Mouse (Mus musculus) E14TG2a.4 (cell line): ENCODE results near the gene Ddx39b.

Experiments used
- CTCF ChIP-seq: conservative IDR thresholded peaks from 2 replicates; pipeline ENCODE4 v1.5.1; 2014; ENCODE audit warnings: low read length
- POU5F1 ChIP-seq: IDR thresholded peaks from 2 replicates; pipeline ENCODE4 v1.6.1; 2014; ENCODE audit warnings: low read length, borderline replicate concordance

DNA sequence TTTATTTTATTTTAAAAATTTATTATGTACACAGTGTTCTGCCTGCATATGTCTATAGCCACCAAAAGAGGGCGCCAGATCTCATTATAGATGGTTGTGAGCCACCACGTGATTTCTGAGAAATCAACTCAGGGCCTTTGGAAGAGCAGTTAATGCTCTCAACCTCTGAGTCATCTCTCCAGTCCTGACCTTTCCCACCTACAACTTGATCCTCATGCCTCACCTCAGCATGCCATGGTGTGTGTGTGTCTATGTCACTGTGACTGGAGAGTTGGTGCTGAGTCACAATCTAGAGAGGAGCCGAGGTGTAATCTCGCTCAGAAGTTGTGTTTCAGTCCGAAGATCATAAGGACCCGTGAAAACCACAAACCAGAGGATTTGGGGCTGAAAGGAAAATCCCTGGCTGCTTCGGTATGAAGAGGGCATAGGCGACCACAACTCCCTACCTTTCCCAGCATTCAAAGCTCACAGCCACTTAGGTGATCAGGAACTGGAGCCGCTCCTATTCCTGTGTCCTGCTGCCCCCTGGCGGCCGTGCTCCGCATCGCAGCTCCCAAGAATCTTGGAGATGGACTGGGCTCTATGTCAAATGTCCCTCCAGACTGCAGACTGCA is 60.2 kb downstream of the Ddx39b start:
- TF ChIP-seq CTCF: peak; percentile 90
- no peak for TF ChIP-seq POU5F1
